In genomic region chr4:141818861-141819260, GRCm38 (mm10) we compare ENCODE assay signal across 22 mouse cellular contexts. TPM values are rescaled to one million over a fixed set of nuclear protein-coding genes. Genes with fewer than 3 reads are reported as not detected.
"Had no signal": no experiment of that assay in that cellular context is flagged by ENCODE, and none has a peak within 500 bp of the region (broad histone marks: within the 10 kb centered on the region; RNA-seq: fewer than 3 reads in every experiment).

No protein-coding gene starts in this region.

- H3K36me3 ChIP-seq: stomach, embryonic 15.5 days had no signal

- H3K9ac ChIP-seq: liver, embryonic 13.5 days; liver, embryonic 15.5 days; lung, embryonic 14.5 days; midbrain, embryonic 12.5 days; neural tube, embryonic 13.5 days; neural tube, embryonic 15.5 days; stomach, embryonic 15.5 days had no signal

- H3K4me2 ChIP-seq: liver, embryonic 11.5 days; liver, embryonic 13.5 days; liver, embryonic 15.5 days; lung, embryonic 14.5 days; midbrain, embryonic 12.5 days; neural tube, embryonic 13.5 days; neural tube, embryonic 15.5 days; stomach, embryonic 15.5 days had no signal

- H3K9me3 ChIP-seq: liver, embryonic 13.5 days; liver, embryonic 15.5 days; midbrain, embryonic 12.5 days; neural tube, embryonic 13.5 days; neural tube, embryonic 15.5 days; stomach, embryonic 15.5 days had no signal

- DNase-seq: liver, embryonic 13.5 days; lung, adult 18-20 months; lung, embryonic 14.5 days; lung, postnatal 10 days; midbrain, embryonic 14.5 days; right cerebral cortex, postnatal 14 days; thymus, adult 2 months; thymus, postnatal 25 days had no signal

- H3K27ac ChIP-seq: liver, embryonic 13.5 days; liver, embryonic 15.5 days; midbrain, embryonic 12.5 days; neural tube, embryonic 13.5 days; neural tube, embryonic 15.5 days; stomach, embryonic 15.5 days; stomach, postnatal 0 days had no signal

- H3K27me3 ChIP-seq: liver, embryonic 13.5 days; liver, embryonic 15.5 days; midbrain, embryonic 12.5 days; neural tube, embryonic 13.5 days; neural tube, embryonic 15.5 days; stomach, embryonic 15.5 days had no signal

- H3K4me3 ChIP-seq: liver, embryonic 13.5 days; liver, embryonic 15.5 days; midbrain, embryonic 12.5 days; myocyte; neural tube, embryonic 13.5 days; neural tube, embryonic 15.5 days; stomach, embryonic 15.5 days had no signal

- ATAC-seq: midbrain, embryonic 16.5 days had no signal

RNA-seq across cellular contexts. Expression of gene Cela2a, which starts 7.1 kb away (rescaled TPM):
- total RNA-seq: megakaryocyte, adult 5-6 weeks; megakaryocyte-erythroid progenitor cell, adult 5-6 weeks had no signal
- polyA plus RNA-seq: liver, embryonic 11.5 days; lung, embryonic 14.5 days; lung, embryonic 16.5 days; midbrain, embryonic 12.5 days; midbrain, embryonic 14.5 days; myocyte; neural tube, embryonic 11.5 days; neural tube, embryonic 13.5 days; neural tube, embryonic 15.5 days had no signal

RNA-seq across cellular contexts. Expression of gene Ctrc, which starts 27.3 kb away (rescaled TPM):
- total RNA-seq: megakaryocyte, adult 5-6 weeks; megakaryocyte-erythroid progenitor cell, adult 5-6 weeks had no signal
- polyA plus RNA-seq: liver, embryonic 11.5 days; liver, embryonic 13.5 days; liver, embryonic 15.5 days; lung, embryonic 14.5 days; lung, embryonic 16.5 days; midbrain, embryonic 12.5 days; midbrain, embryonic 14.5 days; midbrain, embryonic 16.5 days; myocyte; neural tube, embryonic 11.5 days; neural tube, embryonic 13.5 days; neural tube, embryonic 15.5 days; stomach, postnatal 0 days; urinary bladder, adult 2 months had no signal
